Mouse (Mus musculus) spleen, adult 2 months (tissue): Measurements from ENCODE around the gene Foxf1. TPM values are rescaled to one million over a fixed set of nuclear protein-coding genes. Genes with fewer than 3 reads are reported as not detected.

Source experiments
- DNase-seq, 2 experiments: peaks; one replicate each; pipeline versions ENCODE4 v3.0.0 to v3.0.0-alpha.2; 2012 to 2021; ENCODE audit warnings: low spot score in 2 of 2, low read depth in 1 of 2
- H3K27ac ChIP-seq: fragments of 200-500 bp; 2 replicates; pipeline ENCODE4 v1.5.1; 2012; ENCODE audit warnings: low read length, inconsistent platforms; ENCODE audit not compliant: insufficient read depth
- H3K27me3 ChIP-seq: fragments of 200-500 bp; 2 replicates; pipeline ENCODE4 v1.6.1; 2012; ENCODE audit warnings: mild to moderate bottlenecking, moderate library complexity, low read length, inconsistent platforms; ENCODE audit not compliant: control insufficient read depth, insufficient read depth
- H3K36me3 ChIP-seq: fragments of 200-500 bp; 2 replicates; pipeline ENCODE4 v1.6.1; 2012; ENCODE audit warnings: mild to moderate bottlenecking, low read length, inconsistent platforms; ENCODE audit not compliant: control insufficient read depth, insufficient read depth
- H3K4me1 ChIP-seq: fragments of 200-500 bp; 2 replicates; pipeline ENCODE4 v1.6.1; 2011; ENCODE audit warnings: inconsistent platforms; ENCODE audit not compliant: control insufficient read depth, insufficient read depth, insufficient read length
- H3K4me3 ChIP-seq: fragments of 200-500 bp; 2 replicates; pipeline ENCODE4 v1.5.1; 2011; ENCODE audit warnings: mild to moderate bottlenecking, inconsistent platforms; ENCODE audit not compliant: insufficient read depth, insufficient read length; ENCODE audit errors: extremely low read depth
- CTCF ChIP-seq: fragments of 200-500 bp; IDR thresholded peaks from 2 replicates; pipeline ENCODE4 v1.5.1; 2011; ENCODE audit warnings: mild to moderate bottlenecking, inconsistent platforms; ENCODE audit not compliant: insufficient read depth, insufficient read length, insufficient replicate concordance; ENCODE audit errors: extremely low read depth
- POLR2A ChIP-seq: fragments of 200-500 bp; IDR thresholded peaks from 2 replicates; pipeline ENCODE4 v1.6.1; 2011; ENCODE audit warnings: low read depth, low read length, inconsistent platforms
- WGBS: fragments of 180-500 bp; shearing (Covaris S2); methylation state at CpG from one replicate; pipeline ENCODE4 v1.1.7; 2018; 5-methylcytosine and 5-hydroxymethylcytosine counted together
- polyA plus RNA-seq: library from polyadenylated mRNA; depleted of rRNA; stranded (reverse); fragments of >200 nt; gene quantifications from 2 replicates; pipeline ENCODE4 v1.2.3, GENCODE M21; 2012

The Foxf1 gene
- polyA plus RNA-seq, 1 experiment = 1.8 TPM

DNA sequence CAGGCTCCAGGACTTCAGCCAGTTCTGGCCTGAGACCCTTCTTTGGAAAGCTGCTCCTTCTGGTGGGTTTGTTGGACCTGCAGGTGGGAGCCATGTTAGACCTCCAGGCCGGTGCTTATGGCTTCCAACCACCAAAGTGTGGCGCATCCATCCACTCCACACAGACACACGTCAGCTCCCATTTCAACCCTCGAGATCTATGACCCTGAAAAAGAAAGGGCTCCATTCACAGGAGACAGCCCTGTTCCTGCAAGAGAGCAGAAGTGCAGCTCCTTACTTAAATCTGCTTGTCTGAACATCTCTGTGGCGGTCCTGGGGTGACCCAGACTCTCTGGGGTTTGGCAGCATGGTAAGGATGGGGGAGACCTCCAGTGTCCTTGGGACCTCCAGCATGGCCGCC is 9.3 kb downstream of the Foxf1 start:
- Histone ChIP-seq H3K36me3 (peaks cover 6% of the 10 kb centered on the region), H3K27ac (no peak overlapping the region), H3K27me3 (peaks cover 23% of the 10 kb centered on the region), H3K4me3 (no peak overlapping the region), H3K4me1 (no peaks in the 10 kb centered on the region)
- DNase-seq = no peak
- 60% methylated on average over 6 of the region's 6 CpGs for WGBS
- no peak for TF ChIP-seq POLR2A
- no peak for TF ChIP-seq CTCF

DNA sequence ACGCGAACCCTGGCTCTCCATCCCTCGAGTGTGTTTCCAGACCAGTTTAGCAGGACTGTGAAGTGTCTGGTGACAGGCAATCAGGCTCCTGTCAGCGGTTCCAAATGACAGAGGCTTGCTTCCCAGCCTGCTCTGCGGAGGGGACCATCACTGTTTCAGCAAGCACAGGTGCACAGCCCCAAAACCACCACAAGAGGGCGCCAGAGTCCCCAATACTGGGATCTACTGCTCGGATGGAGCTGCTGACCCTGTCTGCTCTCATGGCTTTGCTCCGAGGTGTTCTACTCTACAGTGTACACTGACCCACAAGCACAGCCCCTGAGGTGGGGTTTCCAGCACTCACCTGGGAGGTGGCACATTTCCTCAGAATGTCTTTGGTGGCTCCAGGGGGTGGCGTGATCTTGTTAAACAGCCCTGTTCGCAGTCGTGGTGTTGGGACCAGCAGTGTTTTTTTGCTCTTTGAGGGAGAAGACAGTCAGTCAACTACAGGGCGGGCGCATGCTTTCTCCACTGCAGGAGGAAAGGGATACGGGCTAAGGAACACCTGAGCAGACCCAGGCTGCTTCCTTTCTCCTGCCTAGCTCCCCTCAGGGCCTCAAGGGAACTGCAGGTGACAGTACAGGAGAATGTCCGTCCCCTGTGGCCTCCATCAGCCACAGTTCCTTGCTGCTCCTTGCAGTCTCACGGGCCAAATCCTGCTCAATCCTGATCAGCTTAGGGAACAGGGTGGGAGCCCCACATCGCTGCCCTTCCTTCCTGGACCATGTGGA is 20.0 kb downstream of the Foxf1 start:
- Histone ChIP-seq H3K27ac (no peak overlapping the region), H3K4me3 (no peak overlapping the region), H3K4me1 (peaks cover under 1% of the 10 kb centered on the region; the same call in 1 of the 2 replicates), H3K27me3 (no peaks in the 10 kb centered on the region), H3K36me3 (peaks cover 15% of the 10 kb centered on the region)
- TF ChIP-seq POLR2A (no peak), CTCF (peak; percentile 96)
- 62% methylated on average over 17 of the region's 17 CpGs for WGBS
- peak; percentile 33 to 71 for DNase-seq

DNA sequence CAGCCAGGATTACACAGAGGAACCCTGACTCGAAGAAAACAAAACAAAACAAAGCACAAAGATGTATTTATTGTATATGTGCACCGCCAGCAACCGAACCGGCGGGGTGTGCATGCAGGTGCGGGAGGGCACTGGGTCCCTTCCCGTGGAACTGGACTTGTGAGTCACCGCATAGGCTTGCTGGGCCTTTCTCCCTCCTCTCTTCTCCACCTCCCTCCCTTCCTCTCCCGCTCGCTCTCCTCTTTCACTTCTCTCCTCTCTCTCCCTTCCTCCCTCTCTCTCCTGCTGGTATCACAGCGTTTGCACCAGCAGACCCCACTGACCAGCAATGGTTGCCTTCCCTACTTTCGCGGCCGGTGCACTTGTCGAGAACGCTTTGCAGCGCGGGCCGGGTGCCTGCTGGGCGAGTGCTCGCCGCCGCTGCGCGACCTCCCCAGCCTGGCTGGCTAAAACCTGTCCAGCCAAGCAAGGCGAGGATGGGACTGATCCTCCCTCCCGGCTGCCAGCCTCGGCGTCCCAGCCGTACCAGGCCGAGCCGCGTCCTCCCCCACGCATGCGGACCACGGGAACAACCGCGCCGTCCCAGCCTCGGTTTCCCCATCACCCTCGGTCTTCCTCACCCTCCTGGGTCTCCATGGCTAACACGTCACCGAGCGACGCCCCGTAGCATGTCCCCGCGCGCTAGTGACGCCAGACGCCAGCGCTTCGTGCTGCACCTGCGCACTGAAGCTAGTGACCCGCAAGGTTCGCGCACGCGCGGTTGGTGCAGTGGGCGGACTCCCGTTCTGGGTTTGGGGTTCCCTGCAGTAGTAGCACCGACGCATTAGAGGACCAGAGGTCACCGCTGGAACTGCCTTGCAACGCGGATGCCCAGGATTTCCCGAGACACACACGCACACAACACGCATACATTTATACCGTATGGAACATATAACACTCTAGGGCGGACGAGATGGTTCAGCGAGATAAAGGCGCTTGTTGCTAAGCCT is 23.8 kb downstream of the Foxf1 start, which contains the start of gene Mthfsd:
Gene Mthfsd, minus strand, starts transcription at position 725 of the 989 bp plus-strand sequence.
- TF ChIP-seq CTCF = no peak
- TF ChIP-seq POLR2A = peak; percentile 61
- Histone ChIP-seq H3K4me3 (peak within 1 kb of the TSS; percentile 81), H3K27me3 (no peaks in the 10 kb centered on the region), H3K27ac (peak within 1 kb of the TSS; percentile 61), H3K4me1 (peaks cover 8% of the 10 kb centered on the region; the same call in 1 of the 2 replicates), H3K36me3 (peaks cover 2% of the 10 kb centered on the region; the same call in 1 of the 2 replicates)
- DNase-seq = peak; percentile 90 to 99
- 1% methylated on average over 75 of the region's 75 CpGs for WGBS

DNA sequence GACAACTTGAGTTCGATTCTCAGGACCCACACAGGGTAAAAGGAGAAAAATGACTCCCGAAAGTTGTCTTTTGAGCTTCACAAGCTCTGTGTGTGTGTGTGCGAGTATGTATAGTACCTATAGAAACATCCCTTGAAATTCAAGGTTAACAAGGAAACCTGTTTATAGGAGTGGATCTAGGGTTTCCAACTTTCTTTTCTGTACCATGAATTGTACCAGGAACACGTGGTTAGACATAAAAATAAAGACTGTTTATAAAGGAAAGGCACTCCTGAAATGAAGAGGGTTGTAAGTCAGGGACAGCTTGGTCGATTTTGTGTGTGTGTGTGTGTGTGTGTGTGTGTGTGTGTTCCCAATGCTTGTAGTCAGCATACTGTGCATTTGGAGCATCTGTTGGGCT is 24.5 kb downstream of the Foxf1 start:
- 0 out of 2 replicates have a peak, but pooled peaks cover 2% of the 10 kb centered on the region for H3K36me3 ChIP-seq
- WGBS = 16% methylated on average over 5 of the region's 5 CpGs
- no peaks in the 10 kb centered on the region for H3K27me3 ChIP-seq
- TF ChIP-seq CTCF (no peak), POLR2A (no peak)
- no peak for DNase-seq
- peak overlapping the region; percentile 25 for H3K27ac ChIP-seq
- peaks cover 8% of the 10 kb centered on the region; the same call in 1 of the 2 replicates for H3K4me1 ChIP-seq
- peak overlapping the region; percentile 54 for H3K4me3 ChIP-seq

DNA sequence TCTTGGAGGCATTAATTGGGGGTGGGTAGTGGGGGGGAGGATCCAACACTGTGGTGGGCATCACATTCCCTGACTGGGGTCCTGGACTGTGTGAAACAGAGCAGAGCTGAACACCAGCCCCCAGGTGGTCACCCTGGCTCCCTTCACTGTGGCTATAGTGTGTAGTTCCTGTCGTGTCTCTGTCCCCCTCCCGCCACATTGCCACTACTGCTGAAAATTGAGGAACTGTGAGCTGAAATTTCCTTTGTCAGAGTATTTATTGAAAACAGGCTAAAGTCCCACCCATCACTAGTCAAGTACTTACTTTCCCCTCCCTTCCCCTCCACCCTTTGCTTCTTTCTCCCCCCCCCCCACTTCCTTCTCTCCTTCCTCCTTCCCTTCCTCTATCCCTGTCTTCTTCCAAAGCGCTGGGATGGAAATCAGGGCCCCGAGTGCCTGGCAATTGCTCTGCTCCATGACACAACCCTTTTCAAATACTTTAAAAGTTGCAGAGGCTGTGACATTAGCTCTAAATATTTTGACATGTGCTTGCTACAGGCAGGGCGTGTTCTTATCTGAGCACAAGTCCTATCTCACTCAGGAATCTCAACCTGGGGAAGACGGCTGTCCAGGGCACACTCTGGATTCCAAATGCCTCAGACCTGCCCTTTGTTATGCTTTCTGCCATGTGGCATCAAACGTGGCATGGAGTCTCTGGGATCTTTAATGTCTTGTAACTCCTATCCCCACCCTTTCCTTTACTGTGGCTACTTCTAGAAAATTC is 27.1 kb downstream of the Foxf1 start:
- TF ChIP-seq POLR2A (no peak), CTCF (no peak)
- WGBS = 40% methylated on average over 7 of the region's 7 CpGs
- DNase-seq = peak; percentile 35 to 55
- peaks cover 10% of the 10 kb centered on the region for H3K27me3 ChIP-seq
- no peak overlapping the region for H3K4me3 ChIP-seq
- no peaks in the 10 kb centered on the region for H3K36me3 ChIP-seq
- peaks cover 11% of the 10 kb centered on the region for H3K4me1 ChIP-seq
- peak overlapping the region; percentile 65 for H3K27ac ChIP-seq

DNA sequence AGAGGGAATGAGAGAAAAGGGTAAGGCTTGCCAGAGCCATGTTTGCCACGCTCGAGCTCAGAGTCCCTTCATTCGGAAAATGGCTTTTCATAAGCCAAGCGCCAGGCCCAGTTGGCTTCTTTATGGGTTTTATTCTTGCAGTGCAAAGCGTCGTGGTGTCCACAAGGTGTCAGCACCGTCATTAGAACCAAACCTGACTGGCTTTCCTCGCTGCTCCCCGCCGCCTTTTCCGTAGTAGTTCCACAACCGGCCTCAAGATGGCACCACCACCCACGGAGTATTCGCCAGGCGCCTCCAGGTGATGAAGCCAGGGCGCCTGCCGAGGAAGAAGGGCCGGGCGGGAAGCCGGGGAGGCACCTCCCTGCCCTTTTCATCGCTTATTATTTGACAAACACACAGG is 29.1 kb downstream of the Foxf1 start:
- Histone ChIP-seq H3K27ac (no peak overlapping the region), H3K4me3 (no peak overlapping the region), H3K36me3 (no peaks in the 10 kb centered on the region), H3K27me3 (peaks cover 29% of the 10 kb centered on the region), H3K4me1 (peaks cover 19% of the 10 kb centered on the region)
- DNase-seq = peak; percentile 86 to 94
- WGBS = 1% methylated on average over 21 of the region's 21 CpGs
- no peak for TF ChIP-seq POLR2A
- peak; percentile 96; the same call in 1 of the 2 replicates for TF ChIP-seq CTCF
